Mouse (Mus musculus) kidney, adult 2 months (tissue): ENCODE data around the gene Tmsb10.

ENCODE experiments used
- CTCF ChIP-seq: fragments of 200-500 bp; conservative IDR thresholded peaks from 2 replicates; pipeline ENCODE4 v1.5.1; 2011; ENCODE audit warnings: low read depth, mild to moderate bottlenecking, control low read depth, low read length, moderate library complexity, mixed read lengths; ENCODE audit not compliant: insufficient read depth, insufficient read length
- POLR2A ChIP-seq: fragments of 200-500 bp; IDR thresholded peaks from one replicate; pipeline ENCODE4 v1.6.1; 2011; ENCODE audit warnings: low read depth, low read length, control low read depth

GRCm38 (mm10) chr6:72990206-72990605 is 31.7 kb upstream of the Tmsb10 start:
- TF ChIP-seq CTCF, result no peak
- TF ChIP-seq POLR2A, result no peak
